Mouse (Mus musculus) hindbrain, embryonic 10.5 days (tissue): ENCODE measurements around the gene Eif4a3. TPM values are rescaled to one million over a fixed set of nuclear protein-coding genes. Genes with fewer than 3 reads are reported as not detected.
"Not testable (repeated sequence)": the region's sequence is repeated elsewhere in the genome, so short reads cannot be mapped to it uniquely, and the experiment has no call there.

ENCODE experiments used
- DNase-seq: peaks from one replicate; pipeline ENCODE4 v3.0.0-alpha.2; 2017; ENCODE audit warnings: low spot score
- H3K27ac ChIP-seq: fragments of 300-500 bp; sonication (generic); 2 replicates; pipeline ENCODE4 v1.5.1; 2016; ENCODE audit warnings: mild to moderate bottlenecking, moderate library complexity
- H3K27me3 ChIP-seq: fragments of 300-500 bp; sonication (generic); 2 replicates; pipeline ENCODE4 v1.6.1; 2016; ENCODE audit warnings: mild to moderate bottlenecking; ENCODE audit not compliant: poor library complexity, insufficient read depth, severe bottlenecking
- H3K36me3 ChIP-seq: fragments of 300-500 bp; sonication (generic); 2 replicates; pipeline ENCODE4 v1.6.1; 2016; ENCODE audit warnings: mild to moderate bottlenecking, moderate library complexity
- H3K4me1 ChIP-seq: fragments of 300-500 bp; sonication (generic); replicated peaks from 2 replicates; pipeline ENCODE4 v1.6.1; 2016; ENCODE audit warnings: mild to moderate bottlenecking
- H3K4me3 ChIP-seq: fragments of 300-500 bp; sonication (generic); 2 replicates; pipeline ENCODE4 v1.5.1; 2016; ENCODE audit warnings: mild to moderate bottlenecking, moderate library complexity
- H3K9me3 ChIP-seq: fragments of 300-500 bp; sonication (generic); 2 replicates; pipeline ENCODE4 v1.6.1; 2016; ENCODE audit warnings: mild to moderate bottlenecking, moderate library complexity
- WGBS: fragments of 180-500 bp; shearing (Covaris S2); methylation state at CpG from one replicate; pipeline ENCODE4 v1.1.7; 2016; 5-methylcytosine and 5-hydroxymethylcytosine counted together
- polyA plus RNA-seq: library from polyadenylated mRNA; unstranded; fragments of >200 nt; fragmentation: Nextera tagmentation; extraction: Ambion mirVana; gene quantifications from 2 replicates; pipeline ENCODE4 v1.2.1, GENCODE M21; 2016

Eif4a3 gene
- polyA plus RNA-seq, 1 experiment from 2014 or later, result 458 TPM

DNA sequence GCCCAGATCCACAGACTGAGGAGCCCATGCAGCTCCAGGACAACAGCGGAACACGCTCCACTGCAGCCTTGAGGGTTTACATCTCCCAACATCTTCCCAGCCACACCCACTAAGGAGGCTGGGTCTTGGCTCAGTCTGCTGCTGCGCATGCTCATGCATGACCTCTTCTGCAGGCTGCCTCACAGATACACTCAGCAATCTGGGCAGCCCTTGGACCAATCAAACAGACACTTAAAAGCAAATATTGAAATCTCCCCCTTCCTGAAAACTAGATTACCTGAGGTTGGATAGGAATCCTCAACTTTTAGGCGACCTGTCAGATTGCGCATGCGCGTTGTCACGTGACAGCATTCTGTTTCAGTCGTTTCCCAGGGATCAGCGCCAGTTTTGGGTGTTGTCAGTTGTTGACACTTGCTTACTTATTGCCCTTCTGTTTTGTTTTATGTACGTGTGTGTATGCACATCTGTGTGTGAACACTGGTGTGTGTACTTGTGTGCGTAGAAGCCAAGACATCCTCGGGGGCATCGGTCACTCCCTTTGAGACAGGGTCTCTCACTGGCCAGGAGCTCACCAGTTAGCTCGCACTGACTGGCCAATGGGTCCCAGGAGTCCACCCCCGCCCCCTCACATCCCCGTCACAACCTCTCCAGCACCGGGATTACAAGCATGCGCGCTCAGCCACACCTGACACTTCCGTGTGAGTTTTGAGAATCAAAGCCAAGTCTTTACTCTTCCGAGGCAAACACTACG is 41.1 kb downstream of the Eif4a3 start:
- 71% methylated on average over 23 of the region's 23 CpGs for WGBS
- peak overlapping the region; percentile 31 for H3K4me3 ChIP-seq
- peaks cover 61% of the 10 kb centered on the region for H3K36me3 ChIP-seq
- no peaks in the 10 kb centered on the region for H3K27me3 ChIP-seq
- no peaks in the 10 kb centered on the region for H3K9me3 ChIP-seq
- H3K27ac ChIP-seq, result peak overlapping the region; percentile 72
- peaks cover 11% of the 10 kb centered on the region for H3K4me1 ChIP-seq
- peak; percentile 44 for DNase-seq

DNA sequence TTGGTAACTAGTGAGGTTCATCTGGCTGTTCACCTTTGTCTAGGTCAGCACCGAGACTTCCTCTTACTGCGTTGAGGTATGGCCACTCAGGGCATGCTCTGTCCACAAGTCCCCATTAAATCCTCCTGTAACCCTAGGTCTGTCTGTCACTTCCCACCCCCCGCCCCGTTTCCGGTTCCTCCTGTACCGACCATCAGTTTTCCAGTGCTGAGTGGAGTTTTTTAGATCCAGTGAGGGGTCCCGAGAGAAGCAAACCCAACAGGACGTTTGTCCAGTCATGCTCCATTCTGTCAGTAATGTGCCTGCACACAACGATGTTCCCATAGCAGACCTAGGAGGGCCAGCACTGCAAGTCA is 41.7 kb downstream of the Eif4a3 start:
- DNase-seq, result no peak
- WGBS, result 69% methylated on average over 9 of the region's 9 CpGs
- peak overlapping the region; percentile 31 for H3K4me3 ChIP-seq
- peak overlapping the region; percentile 72 for H3K27ac ChIP-seq
- H3K27me3 ChIP-seq, result no peaks in the 10 kb centered on the region
- H3K4me1 ChIP-seq, result peaks cover 16% of the 10 kb centered on the region
- no peaks in the 10 kb centered on the region for H3K9me3 ChIP-seq
- H3K36me3 ChIP-seq, result peaks cover 56% of the 10 kb centered on the region

- H3K4me3 ChIP-seq, H3K27ac ChIP-seq, H3K27me3 ChIP-seq, DNase-seq, H3K9me3 ChIP-seq: not testable (repeated sequence)
- peaks cover 41% of the 10 kb centered on the region for H3K36me3 ChIP-seq
- H3K4me1 ChIP-seq, result peaks cover 32% of the 10 kb centered on the region
- WGBS, result 96% methylated on average over 5 of the region's 5 CpGs
Observed at GRCm38 (mm10) chr11:119256557-119256956, 43.3 kb downstream of the Eif4a3 start.

DNA sequence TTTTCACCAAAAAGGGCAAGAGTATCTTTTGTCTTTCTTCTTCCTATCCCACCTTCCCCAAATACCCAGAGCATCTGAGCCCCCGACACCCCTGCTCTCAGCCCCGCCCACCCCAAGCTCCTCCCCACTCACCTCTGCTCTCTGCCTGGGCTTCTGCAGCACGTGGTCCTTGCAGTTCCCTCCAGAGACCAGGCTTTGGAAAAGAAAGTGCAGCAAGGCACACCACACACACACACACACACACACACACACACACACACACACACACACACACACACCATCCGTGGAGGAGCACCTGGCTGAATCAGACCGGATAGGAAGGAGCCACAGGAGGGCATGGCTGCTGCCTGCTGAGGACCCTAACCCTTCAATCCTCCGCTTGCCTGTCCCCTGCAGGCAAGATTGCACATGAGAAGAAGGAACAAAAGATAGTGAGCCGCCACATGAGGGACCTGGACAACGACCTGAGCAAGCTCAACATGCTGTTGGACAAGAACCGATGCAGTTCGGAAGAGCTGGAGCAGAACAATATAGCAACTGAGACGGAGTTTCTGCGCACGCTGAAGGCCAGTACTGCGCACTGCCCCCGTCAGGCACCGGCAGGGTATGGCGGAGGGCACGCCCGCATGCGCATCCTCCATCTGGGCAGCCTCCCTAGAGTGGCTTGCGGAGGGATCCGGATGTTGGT is 46.9 kb downstream of the Eif4a3 start:
- DNase-seq, result peak; percentile 75
- peak overlapping the region; percentile 36 for H3K4me3 ChIP-seq
- peaks cover 44% of the 10 kb centered on the region for H3K4me1 ChIP-seq
- WGBS, result 6% methylated on average over 22 of the region's 22 CpGs
- H3K27ac ChIP-seq, result peak overlapping the region; percentile 84
- H3K27me3 ChIP-seq, result peaks cover 6% of the 10 kb centered on the region; the same call in 1 of the 2 replicates
- peaks cover 28% of the 10 kb centered on the region for H3K36me3 ChIP-seq
- no peaks in the 10 kb centered on the region for H3K9me3 ChIP-seq

- 60% methylated on average over 17 of the region's 17 CpGs for WGBS
- peaks cover 6% of the 10 kb centered on the region; the same call in 1 of the 2 replicates for H3K27me3 ChIP-seq
Observed at GRCm38 (mm10) chr11:119250998-119251397, 48.9 kb downstream of the Eif4a3 start.

DNA sequence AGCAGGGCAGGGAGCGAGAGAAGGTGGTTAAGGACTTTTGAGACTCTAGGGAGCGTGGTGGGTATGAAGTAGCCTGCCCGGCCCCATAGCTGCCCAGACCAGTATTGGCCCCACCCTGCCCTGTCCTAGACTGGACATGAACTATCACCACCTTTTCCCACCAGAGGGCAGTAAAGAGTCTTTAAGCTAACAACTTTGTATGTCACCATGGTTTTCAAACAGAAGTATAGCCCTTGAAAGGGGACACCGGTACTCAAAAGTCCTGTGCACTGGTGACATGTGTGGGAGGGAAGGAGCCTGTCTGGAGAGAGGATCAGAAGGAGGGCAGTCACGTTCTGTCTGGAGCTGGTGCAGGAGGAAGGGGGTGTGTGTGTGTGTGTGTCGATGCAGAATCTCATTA is 50.9 kb downstream of the Eif4a3 start:
- Histone ChIP-seq H3K4me1 (peaks cover 38% of the 10 kb centered on the region), H3K4me3 (no peak overlapping the region), H3K27me3 (peaks cover 6% of the 10 kb centered on the region; the same call in 1 of the 2 replicates), H3K36me3 (peaks cover 35% of the 10 kb centered on the region), H3K9me3 (0 out of 2 replicates have a peak, but pooled peaks cover 8% of the 10 kb centered on the region), H3K27ac (no peak overlapping the region; the same call in 1 of the 2 replicates)
- 39% methylated on average over 6 of the region's 6 CpGs for WGBS
- peak; percentile 60 for DNase-seq

More at GRCm38 (mm10) chr11:119250998-119251397, 48.9 kb downstream of the Eif4a3 start:
- Histone ChIP-seq H3K36me3 (peaks cover 30% of the 10 kb centered on the region), H3K4me3 (no peak overlapping the region), H3K4me1 (peaks cover 38% of the 10 kb centered on the region), H3K9me3 (no peaks in the 10 kb centered on the region), H3K27ac (peak overlapping the region; percentile 64)
- no peak for DNase-seq

- WGBS, result 89% methylated on average over 6 of the region's 6 CpGs
- not testable (repeated sequence) for H3K9me3 ChIP-seq
- H3K36me3 ChIP-seq, result peaks cover 60% of the 10 kb centered on the region
Observed at GRCm38 (mm10) chr11:119245543-119245942, 54.3 kb downstream of the Eif4a3 start.

DNA sequence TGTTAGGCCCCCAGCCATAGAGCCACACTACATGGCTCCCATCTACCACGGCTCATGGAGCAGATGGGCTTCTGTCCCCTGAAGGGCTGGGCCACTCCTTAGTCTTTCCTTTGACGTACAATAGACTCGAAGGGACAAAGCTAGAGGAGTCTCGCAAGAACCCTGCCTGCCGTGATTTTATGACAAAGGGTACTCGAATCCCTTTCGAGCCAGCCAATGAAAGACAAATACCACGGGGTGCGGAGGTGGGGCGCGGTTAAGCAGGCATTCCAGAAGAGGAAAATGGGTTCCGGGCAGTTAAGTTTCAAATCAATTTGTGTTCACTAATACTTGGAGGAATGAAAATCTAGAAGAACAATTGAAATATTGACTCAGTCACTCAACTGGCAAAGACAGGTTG is 60.4 kb downstream of the Eif4a3 start:
- WGBS, result 92% methylated on average over 12 of the region's 12 CpGs
- Histone ChIP-seq H3K27me3 (no peaks in the 10 kb centered on the region), H3K4me3 (no peak overlapping the region), H3K4me1 (peaks cover 44% of the 10 kb centered on the region), H3K27ac (no peak overlapping the region), H3K9me3 (peaks cover 6% of the 10 kb centered on the region; the same call in 1 of the 2 replicates), H3K36me3 (peaks cover 81% of the 10 kb centered on the region)
- DNase-seq, result no peak

More at GRCm38 (mm10) chr11:119245543-119245942, 54.3 kb downstream of the Eif4a3 start:
- DNase-seq, H3K27me3 ChIP-seq, H3K27ac ChIP-seq, H3K4me3 ChIP-seq: not testable (repeated sequence)
- H3K4me1 ChIP-seq, result peaks cover 17% of the 10 kb centered on the region

Other genes starting within 250 kb of the Eif4a3 start
- 4.4 and 8.2 TPM in 2 replicates for gene Cbx4, start 213.9 kb downstream of the Eif4a3 start, polyA plus RNA-seq
- 29.5 and 37.9 TPM in 2 replicates for gene Tbc1d16, start 71.6 kb downstream of the Eif4a3 start, polyA plus RNA-seq
- gene Ccdc40, start 71.5 kb downstream of the Eif4a3 start, polyA plus RNA-seq, result 20.0 and 21.3 TPM in 2 replicates
- 28.3 and 35.5 TPM in 2 replicates for gene Gaa, start 32.2 kb downstream of the Eif4a3 start, polyA plus RNA-seq
- gene Card14, start 7.7 kb upstream of the Eif4a3 start, polyA plus RNA-seq, result 0.04 TPM in 1 of 2 replicates, not detected in the other
- gene Sgsh, start 55.4 kb upstream of the Eif4a3 start, polyA plus RNA-seq, result 6.8 and 7.1 TPM in 2 replicates
- 6.1 and 7.8 TPM in 2 replicates for gene Slc26a11, start 55.5 kb upstream of the Eif4a3 start, polyA plus RNA-seq
- 1.5 and 1.8 TPM in 2 replicates for gene Rnf213, start 93.0 kb upstream of the Eif4a3 start, polyA plus RNA-seq
- 21.4 and 23.4 TPM in 2 replicates for gene Endov, start 191.3 kb upstream of the Eif4a3 start, polyA plus RNA-seq
- gene Nptx1, start 247.7 kb upstream of the Eif4a3 start, polyA plus RNA-seq, result 3.2 and 9.7 TPM in 2 replicates